Mouse (Mus musculus): ENCODE results near the gene Cblb.

Gene Cblb

DNA sequence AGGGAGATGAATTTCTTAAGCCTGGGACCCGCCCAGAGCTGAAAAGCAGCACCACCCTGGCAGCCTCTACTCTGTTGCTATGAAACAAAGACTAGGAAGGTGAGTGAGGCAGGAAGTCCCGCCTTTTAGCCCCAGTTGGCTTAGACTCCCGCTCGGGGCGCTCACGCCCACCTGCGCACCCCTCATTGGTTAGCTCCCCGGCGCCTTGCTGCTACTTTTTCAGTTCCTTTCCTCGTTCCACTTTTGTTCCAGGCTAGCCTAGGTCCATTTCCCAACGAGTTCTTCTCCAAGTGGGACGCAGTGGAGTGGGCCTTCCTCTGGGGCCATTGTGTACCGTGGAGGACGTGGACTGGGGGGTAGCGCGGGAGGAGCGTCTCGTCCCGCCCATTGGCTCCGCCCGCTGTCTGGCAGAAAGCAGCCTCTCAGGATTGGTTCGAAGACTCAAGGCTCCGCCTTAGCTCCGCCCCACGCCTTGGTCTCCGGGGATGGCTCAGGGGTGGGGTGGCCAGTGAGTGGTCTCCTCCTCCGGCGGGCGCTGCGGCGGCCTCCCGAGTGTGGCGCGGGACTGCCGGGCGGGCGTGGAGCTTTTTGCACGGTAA is at the start of gene Cblb:
Gene Cblb, plus strand, starts transcription at position 135 of the 599 bp plus-strand sequence.
- peak; percentile 99 for DNase-seq

DNA sequence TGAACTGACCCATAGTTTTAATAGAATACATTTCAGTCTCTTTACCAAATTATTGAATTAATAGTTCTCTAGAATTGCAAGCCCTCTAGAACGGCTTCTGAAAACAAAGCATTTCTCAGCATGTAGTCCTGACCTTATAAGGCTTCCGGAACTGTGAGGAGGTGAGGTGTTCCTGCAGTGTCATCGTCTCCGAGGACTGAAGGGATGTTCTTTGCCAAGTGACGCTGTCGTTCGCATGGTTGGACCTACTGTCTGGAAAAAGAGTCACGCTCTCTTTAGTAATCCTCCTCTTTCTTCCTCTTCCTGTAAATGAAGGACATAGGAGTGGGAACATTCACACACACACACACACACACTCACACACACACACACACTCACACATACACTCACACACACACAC is 45.6 kb upstream of the Cblb start:
- DNase-seq = peak; percentile 9

DNA sequence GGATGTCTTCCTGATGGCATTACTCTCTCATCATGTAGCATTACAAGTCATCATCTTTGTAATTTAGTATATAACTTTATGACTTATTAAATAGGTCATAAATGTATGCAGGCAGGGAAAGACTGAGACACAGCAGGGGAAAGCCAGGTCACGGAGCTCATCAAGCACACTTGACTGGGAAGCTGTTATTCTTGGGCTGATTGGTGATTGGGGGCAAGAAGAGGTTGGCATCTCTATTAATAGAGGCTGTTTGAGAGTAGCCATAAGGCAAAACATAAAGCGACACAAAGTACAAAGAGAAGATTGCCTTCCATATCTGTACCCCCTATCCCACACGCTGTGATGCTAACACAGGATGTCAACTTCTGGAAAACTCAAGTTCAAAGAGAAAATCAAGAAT is 44.8 kb upstream of the Cblb start:
- no peak for DNase-seq

DNA sequence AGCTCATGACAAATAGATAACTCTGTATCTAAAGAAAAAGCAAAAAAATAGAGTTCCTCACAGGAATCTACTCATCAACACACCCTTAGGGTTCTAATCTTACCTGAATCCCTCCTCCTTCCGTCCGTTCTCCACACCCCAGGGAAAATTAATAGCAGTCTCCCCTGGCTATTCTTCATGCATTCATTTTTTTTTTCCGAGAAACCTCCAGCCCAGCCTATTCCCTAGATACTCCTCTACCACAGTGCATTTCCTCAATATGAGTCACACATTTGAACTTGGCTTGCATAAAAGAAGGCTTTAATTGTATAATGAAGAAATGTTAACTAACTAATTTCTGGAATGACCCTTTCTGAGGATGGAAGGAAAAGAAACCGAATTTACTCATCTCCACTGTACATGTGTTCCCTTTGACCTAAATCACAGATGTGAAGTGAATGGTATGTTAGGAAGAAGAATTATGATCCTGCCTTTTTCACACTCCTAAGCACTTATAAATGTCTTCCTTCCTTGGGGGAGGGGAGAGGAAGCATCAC is 43.9 kb upstream of the Cblb start:
- peak; percentile 29 for DNase-seq

DNA sequence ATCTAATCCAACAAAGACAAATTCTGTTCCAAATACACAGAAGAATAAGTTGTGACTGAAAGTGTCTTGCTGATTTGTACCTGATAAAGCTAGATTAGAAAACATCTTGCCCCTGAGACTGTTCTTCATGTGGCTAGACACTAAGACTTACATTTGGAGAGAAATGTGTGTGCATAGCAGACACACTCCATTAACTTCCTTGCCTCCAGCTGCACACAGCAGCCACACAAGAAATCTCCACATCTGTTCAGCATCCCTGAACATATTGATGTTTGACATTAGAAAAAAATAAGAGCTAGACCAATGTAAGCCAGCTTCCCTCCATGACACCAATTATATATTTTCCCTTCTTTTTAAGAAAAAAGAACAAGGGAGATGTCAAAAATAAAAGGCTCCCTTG is 43.0 kb upstream of the Cblb start:
- DNase-seq = no peak

DNA sequence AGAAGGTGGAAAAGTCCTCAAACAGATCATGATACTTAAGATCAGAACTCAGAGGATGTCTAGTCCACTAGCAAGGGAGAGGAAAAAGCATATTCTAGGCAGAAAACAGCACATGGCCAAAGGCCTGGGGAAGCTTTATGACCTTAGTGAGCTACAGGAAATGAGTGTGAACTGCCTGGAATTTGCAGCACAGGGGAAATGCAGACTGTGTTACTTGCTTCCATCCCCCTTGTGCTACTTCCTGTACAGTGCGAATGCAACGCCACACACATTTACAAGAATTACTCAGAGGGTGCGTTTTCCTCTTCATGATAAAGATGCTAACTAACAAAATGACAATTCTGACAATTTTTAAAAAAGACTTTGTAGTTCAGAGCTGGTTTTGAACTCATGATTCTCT is 41.8 kb upstream of the Cblb start:
- DNase-seq = peak; percentile 32

DNA sequence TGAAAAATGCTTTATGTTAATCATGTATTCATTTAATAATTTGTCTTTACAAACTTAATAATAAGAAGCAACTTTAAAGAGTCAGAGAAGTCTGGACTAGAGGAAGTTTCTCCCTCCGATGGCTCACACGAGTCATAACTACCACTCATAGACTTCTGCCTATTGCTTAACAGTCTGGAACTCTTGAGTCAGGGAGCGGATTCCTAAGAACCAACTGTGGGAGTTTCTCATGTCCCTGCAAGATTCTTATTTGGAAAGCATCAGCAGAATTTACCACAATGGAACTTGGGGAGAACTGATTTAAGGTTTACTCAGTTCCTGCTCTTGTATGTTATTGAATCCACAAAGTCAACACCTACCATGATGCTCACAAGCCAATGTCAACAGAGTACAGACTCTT is 31.0 kb upstream of the Cblb start:
- no peak for DNase-seq

DNA sequence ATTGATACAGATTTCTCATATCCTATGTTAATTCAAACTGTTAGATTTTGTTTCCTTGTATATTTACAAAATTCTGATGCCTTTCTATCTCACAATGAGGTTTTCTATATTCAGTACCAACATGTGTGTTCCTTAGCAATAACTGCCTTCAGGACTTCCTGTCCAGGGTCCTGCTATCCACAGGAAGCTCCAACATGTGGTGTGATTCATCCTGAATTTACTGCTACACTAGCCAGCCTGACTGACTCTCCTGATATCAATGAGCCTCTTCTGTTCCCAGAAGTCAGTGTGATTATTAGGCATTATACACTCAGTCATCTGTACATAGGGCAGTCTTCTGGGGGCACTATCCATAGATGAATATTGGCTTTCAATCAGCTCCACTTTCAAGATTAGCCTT is 30.2 kb upstream of the Cblb start:
- no peak for DNase-seq

DNA sequence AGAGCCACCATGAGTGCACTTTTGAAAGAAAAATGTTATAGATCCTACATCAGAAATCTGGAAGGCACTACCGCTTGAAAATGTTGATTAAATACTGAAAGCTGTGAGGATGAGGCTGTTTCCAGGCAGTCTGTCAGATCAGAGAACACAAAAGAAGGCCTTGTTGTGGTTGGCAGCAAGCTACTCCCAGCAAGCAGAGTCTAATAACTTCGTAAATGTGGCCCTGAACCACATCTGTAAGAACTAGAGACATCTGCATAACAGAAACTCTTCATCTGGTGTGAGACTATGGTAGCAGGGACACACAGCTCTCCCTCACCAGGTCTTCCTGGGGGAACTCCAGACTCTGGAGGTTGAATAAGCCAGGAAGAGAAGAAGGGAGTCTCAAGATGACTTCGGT is 24.0 kb upstream of the Cblb start:
- no peak for DNase-seq

DNA sequence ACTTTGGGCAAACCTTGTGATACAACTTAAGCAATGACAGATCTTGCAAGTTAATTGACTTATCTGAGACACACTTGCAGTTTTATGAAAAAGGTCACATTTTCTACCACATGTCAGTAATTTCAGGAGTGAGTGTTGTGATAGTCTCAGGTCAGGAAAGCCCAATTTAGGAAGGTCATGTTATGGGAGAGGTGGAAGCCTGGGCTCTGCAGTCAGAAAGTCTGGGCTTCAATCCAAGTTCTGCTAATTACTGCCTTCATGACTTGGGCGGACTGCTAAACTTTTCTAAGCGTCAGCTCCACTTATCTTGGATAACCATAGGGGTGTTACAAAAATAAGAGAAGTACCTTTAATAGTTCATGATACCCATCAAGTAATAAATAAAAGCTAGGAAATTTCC is 22.6 kb upstream of the Cblb start:
- DNase-seq = peak; percentile 64

DNA sequence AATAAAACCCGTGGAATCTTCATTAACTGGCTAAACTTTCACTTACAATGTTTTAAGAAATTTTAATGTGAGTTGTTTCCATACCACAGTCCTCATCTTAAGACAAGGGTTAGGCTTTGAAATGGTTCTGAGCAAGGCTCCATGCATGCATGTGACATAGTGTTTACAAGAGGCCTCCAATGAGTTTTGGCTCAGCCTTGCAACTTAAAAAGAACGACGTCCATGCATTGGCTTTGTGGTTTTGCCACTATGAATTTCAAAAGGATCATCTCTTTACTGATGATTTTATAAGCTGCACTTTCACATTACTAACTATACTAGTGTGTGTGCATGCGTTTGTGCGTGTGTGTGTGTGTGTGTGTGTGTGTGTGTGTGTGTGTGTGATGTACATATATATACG is 21.6 kb upstream of the Cblb start:
- DNase-seq = no peak

DNA sequence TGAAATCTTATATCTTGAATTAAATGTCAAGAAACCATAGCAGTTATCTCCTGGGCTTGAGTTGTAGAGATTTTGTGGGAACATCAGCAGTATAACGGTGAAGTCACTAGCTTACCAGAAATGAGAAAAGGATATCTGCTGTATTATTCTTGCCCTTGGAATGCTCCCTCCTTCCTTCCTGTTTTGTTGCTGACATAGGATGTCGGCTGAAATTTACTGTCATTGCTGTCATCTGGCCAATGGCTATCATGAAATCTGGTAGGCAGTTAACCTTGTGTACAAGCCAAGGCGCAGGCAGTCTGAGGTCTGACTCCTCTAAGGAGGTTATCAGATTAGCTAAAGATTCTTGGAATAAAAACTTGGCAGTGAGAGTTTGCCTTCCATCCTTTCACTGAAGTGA is 18.0 kb upstream of the Cblb start:
- peak; percentile 85 for DNase-seq

DNA sequence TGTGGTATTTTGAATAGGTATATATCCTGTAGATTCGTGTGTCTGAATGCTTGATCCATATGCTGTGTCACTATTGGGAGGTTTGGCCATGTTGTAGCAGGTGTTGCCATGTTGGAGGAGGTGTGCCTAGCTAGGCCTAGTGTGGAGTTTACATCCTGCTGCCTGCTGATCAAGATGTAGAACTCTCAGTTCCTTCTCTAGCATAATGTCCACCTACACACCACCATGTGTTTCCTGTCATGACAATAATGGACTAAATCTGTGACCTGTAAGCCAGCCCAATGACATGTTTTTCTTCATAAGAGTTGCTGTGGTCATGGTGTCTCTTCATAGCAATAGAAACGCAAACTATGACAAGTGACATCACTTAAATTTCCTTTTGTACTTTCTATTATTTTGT is 17.2 kb upstream of the Cblb start:
- no peak for DNase-seq

DNA sequence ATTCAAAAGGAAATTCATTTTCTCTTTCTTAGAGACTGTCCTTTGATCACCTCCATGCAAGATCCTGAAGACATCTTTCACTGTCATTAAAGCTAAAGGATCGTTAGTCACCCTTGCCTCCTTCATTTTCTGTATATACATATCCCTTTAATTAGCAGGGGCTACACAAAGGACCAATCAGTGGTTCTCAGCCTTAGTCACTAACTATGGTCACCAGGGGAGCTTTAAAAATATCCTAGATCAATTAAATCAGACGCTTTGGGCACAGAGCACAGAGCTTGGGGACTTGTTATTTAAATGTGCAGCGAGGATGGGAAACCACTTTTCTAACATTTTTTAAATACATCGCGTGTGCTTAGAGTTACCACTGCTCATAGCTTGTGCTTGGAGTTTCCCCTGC is 7.6 kb upstream of the Cblb start:
- no peak for DNase-seq

DNA sequence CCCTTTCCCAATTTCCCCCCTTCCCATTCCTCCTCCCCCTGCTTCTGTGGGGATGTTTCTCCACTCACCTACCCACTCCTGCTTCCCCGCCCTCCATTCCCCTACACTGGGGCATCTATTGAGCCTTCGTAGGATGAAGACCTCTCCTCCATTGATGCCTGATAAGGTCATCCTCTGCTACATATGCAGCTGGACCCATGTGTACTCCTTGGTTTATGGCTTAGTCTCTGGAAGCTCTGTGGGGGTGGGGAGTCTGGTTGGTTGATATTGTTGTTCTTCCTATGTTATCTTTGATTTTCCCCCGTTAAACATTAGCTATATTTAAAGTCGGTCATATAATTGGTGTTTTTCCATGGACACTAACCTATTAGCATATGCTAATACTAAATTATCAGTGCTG is 3.7 kb upstream of the Cblb start:
- DNase-seq = no peak

DNA sequence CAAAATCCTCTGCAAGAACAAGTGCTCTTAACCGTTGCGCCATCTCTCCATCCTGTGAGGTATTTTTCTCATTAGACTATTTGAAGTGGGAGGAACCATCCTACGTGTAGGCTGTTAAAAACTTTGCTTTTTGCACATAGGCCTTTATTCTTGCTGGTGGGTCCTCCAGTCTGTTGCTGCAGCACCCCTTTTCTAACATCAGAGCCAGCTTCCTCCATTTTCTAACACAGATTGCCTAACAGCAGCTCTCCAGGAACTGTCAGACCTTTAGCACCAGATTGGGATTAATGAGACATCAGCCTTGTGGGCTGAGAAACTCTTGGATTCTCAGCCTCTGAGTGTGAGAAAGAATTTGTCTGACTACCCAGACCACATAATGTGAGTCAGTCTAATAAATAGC is 2.0 kb upstream of the Cblb start:
- no peak for DNase-seq

DNA sequence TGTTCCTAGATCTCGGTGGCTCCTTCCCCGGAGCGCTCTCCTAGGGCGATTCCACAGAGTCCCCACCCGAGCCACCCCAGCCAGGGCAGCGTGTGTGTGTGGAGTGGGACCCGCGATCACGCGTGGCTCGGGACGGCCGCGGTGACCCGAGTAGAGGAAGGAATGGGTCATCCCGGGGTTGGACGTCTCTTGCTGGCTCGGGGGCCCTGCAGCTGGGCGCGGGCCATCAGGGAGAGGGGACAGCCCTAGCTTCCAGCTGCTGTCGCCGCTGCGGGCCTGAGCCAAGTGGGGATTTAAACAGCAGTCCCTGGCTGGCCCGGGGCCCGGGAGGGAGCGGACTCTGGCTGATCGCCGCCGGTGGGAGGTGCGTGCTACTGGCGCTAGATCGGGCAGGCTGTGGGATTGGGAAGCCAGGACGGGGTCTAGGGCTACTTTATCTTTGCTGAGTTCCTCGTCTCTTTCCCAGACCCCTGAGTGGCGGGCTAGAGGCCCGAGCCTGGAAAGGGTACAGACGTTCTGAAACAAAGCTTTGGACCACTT is 757 bp downstream of the Cblb start:
- DNase-seq = peak; percentile 95

DNA sequence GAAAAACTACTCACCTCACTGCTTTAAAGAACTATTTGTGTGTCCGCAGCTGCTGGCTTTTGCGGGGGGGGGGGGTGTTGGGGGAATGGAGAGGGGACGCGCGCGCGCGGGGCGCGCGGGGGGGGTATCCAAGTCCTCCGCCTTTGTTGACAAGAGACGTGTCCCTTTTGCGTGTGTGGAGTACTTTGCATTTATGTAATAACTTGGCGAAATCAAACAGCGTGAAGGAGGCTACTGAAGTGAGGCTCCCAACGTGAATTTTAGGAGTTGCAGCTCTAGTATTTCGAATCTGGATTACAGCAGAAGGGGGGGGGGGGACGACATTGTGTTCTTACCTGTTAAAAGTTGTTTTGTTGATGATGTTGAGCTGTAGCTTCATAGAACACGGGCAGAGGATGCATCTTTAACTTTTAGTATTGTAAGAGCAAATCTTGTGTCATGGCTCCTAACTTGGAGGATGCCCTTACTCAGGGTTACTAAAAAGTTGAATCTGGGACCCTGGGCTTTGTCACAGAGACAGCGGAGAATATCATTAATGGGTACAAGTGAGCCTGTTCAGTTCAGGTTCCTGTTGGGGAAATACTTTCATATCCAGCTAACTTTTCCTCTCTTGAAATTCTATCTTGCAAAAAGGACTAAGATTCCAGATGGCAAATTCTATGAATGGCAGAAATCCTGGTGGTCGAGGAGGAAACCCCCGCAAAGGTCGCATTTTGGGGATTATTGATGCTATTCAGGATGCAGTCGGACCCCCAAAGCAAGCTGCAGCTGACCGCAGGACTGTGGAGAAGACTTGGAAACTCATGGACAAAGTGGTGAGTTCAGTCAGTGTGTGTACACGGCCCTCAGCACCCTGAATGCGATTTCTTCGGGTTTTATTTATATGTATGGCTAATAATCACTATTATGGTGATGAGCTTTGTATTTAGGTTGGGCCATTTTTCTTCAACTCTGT is 1.6 kb downstream of the Cblb start:
- DNase-seq = no peak

DNA sequence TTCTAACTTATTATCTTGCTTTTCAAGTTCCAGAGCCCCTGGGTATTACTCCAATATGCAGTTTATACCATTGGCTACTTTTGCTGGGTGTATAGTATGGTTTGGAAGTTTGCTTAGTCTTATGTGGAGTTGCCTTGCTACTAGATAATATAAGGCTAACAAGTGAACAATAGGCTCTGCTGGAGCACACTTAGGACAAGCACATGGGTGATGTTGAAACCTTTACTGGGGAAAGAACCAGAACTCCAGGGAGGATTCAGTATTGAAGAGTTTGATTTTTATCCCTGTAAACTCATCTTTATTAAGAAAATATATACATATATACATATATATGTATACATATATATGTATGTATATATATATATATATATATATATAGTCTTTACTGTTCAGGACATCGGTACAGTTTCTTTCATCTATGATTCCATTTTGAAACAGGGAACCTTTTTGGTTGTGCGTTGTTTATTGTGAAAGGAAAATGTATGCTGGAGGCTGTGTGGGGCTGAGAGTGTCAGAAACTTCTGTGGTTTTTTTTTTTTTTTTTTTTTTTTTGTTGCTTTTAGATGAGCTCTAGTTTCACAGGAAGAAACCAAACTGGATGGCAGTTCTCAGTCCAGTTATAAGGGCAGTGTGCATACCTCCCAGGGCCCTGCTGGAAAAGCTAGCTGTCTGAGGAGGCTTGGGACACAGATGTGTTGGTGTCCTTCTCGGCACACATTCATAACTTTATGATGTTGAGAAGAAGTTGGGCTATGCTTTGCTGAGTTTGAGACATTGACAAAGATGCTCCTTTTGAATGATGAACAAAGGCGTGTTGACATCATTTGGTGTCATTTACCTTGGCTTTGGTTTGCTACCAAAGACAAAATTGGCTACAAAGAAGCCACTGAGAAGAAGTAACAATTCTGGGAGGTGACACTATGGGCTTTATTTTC is 2.6 kb downstream of the Cblb start:
- DNase-seq = no peak

DNA sequence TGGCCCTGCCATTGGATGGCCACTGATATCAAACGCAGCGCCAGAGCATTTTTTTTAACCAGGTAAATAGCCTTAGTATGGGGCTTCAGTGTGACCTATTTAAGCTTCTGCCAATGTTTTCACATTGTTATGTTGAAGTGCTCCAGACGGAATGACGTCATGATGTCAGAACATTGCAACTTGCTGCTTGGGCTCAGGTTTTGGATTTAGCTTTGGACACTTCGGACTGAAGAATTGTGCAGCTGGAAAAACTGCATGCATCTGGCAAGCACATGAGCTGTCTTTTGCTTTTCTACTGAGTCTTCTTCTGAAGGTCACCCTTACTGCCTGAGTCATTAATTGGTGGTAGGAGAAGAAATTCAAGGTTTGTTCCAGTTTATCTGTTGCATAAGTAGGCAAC is 3.3 kb downstream of the Cblb start:
- no peak for DNase-seq

DNA sequence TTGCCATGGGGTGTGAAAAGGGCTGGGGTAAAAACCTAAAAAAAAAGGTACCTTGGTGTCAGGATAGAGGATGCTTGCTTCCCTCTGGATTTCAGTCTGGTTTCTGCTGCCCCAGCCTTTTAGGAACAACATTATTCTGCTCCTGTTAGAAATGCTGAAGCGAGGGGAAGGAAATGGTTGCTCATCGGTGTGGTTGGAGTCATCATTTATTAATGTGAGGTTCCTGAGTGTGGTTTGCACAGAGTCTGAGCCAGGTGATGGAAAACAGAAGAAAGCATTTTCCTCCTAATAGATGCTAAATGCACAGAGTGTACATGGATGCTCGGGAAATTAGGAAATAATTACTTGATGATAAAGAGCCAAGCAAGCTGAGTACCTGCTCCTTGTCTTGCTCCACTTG is 5.3 kb downstream of the Cblb start:
- no peak for DNase-seq

DNA sequence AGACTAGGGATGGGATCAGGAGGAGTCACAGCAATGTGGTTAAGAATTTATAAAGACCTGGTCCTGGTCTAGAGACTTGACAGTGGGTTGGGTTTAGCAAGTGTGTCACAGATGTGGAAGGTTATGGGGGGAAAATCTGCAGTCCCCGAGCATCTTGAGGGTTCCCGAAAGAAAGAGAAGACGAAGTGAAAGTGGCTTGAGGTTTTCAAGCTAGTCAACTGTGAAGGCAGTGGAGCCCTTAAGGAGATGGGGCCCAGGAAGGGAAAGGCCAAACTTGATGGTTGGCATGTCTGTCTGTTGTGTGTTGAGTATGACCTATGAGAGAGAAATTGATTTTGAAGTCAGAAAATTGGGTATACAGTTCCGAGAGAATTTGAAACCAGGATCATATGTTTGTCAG is 7.3 kb downstream of the Cblb start:
- no peak for DNase-seq

DNA sequence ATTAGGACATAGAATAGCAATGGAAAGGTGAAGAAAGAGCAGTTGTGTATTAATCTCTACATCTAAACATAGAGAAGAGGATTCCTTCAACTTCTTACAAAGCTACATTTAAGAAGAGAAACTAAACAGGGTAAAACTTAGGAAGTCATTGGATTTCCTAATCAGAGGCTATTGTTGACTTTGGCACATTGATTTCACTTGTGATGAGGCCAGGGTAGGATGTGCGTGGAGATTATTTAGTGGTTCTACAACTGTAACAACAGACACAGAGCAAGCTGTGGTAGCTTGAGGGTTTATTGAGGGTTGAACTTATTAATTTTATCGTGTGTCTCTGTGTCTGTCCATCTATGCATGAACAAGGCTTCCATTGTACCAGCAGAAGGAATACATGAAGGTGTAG is 7.8 kb downstream of the Cblb start:
- DNase-seq = no peak

Data from kidney, postnatal 14 days (tissue).